Mouse (Mus musculus): ENCODE results near the gene 9430097D07Rik. TPM values are rescaled to one million over a fixed set of nuclear protein-coding genes. Genes with fewer than 3 reads are reported as not detected.

9430097D07Rik gene
- total and polyA plus RNA-seq, 3 experiments: not detected

DNA sequence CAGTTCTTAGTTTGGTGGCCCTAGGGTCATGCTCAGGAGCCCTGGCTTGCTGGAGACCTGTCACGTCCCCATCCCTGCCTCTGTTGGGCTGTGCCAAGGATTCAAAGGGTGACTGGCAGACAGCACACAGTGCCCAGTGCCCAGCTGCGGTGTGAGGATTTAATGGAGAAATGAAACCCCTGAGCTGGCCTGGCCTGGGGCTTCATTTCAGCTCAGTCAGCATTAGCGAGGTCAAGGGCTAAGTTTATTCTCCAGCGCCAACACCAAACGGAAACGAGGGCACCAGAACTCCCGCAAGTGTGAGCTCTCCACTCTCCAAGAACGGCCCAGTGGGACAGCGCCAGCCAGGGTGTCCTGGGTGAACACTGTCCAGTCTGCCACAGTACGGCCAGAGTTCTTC lies 14.7 kb upstream of the 9430097D07Rik start:
- dilution Hi-C loops (cut with MboI; ENCODE audit: extremely low pct_ligation_motif_present, extremely low pct_unique_long_range_greater_than_20kb, low sequenced_read_pairs) (no loop called here), in situ Hi-C loops (cut with MboI; ENCODE audit: low pct_ligation_motif_present, low pct_unique_long_range_greater_than_20kb, low sequenced_read_pairs) (no loop called here)
- H3K36me3 ChIP-seq (replicated peaks in 1 of 2; ENCODE audit: control insufficient read depth in 1 of 2, insufficient read depth in 1 of 2, low read length in 1 of 2): peaks cover 37 to 60% of the 10 kb centered on the region in 2 experiments
- H3K27ac ChIP-seq (ENCODE audit: insufficient read depth, low read depth): no peak overlapping the region
- no peak overlapping the region for H3K4me3 ChIP-seq (replicated peaks in 1 of 3; ENCODE audit: low read depth in 2 of 3, low read length in 2 of 3, poor library complexity in 1 of 3)
- no peak for DNase-seq (ENCODE audit: extremely low read depth)
- H3K4me1 ChIP-seq (ENCODE audit: control insufficient read depth in 1 of 2, insufficient read depth in 2 of 2): peaks cover 15 to 27% of the 10 kb centered on the region in 2 experiments
- H3K9me3 ChIP-seq (replicated peaks; ENCODE audit: low read length): no peaks in the 10 kb centered on the region
- H3K79me2 ChIP-seq (replicated peaks; ENCODE audit: control insufficient read depth, extremely low read depth, insufficient read depth, poor library complexity, severe bottlenecking): peaks cover 34% of the 10 kb centered on the region
- TF ChIP-seq CTCF (conservative IDR thresholded peaks at IDR 0.05 in 1 of 2, IDR thresholded peaks at IDR 0.05 in 1 of 2; ENCODE audit: low read depth in 2 of 2, low read length in 2 of 2) (no peak), EP300 (IDR thresholded peaks at IDR 0.05; ENCODE audit: low read length) (no peak), TCF12 (IDR thresholded peaks at IDR 0.05; ENCODE audit: low read depth, low read length) (no peak), ZC3H11A (IDR thresholded peaks at IDR 0.05; ENCODE audit: low read depth, low read length) (no peak), SMC3 (IDR thresholded peaks at IDR 0.05; ENCODE audit: low read depth, low read length) (no peak), RAD21 (IDR thresholded peaks at IDR 0.05; ENCODE audit: low read depth, low read length) (no peak)
- no peak overlapping the region for H3K9ac ChIP-seq (ENCODE audit: insufficient read depth, low read depth)
- H3K4me2 ChIP-seq (ENCODE audit: insufficient read depth, low read depth, poor library complexity, severe bottlenecking): no peak overlapping the region
- no peaks in the 10 kb centered on the region for H3K27me3 ChIP-seq (replicated peaks)

GRCm38 (mm10) chr2:32589213-32589795 lies 13.8 kb upstream of the 9430097D07Rik start:
- H3K4me3 ChIP-seq (replicated peaks in 1 of 3; ENCODE audit: low read depth in 2 of 3, low read length in 2 of 3, poor library complexity in 1 of 3): peak overlapping the region in 2 of 3 experiments; percentile 11 to 32
- peaks cover 27 to 51% of the 10 kb centered on the region in 2 experiments for H3K36me3 ChIP-seq (replicated peaks in 1 of 2; ENCODE audit: control insufficient read depth in 1 of 2, insufficient read depth in 1 of 2, low read length in 1 of 2)

DNA sequence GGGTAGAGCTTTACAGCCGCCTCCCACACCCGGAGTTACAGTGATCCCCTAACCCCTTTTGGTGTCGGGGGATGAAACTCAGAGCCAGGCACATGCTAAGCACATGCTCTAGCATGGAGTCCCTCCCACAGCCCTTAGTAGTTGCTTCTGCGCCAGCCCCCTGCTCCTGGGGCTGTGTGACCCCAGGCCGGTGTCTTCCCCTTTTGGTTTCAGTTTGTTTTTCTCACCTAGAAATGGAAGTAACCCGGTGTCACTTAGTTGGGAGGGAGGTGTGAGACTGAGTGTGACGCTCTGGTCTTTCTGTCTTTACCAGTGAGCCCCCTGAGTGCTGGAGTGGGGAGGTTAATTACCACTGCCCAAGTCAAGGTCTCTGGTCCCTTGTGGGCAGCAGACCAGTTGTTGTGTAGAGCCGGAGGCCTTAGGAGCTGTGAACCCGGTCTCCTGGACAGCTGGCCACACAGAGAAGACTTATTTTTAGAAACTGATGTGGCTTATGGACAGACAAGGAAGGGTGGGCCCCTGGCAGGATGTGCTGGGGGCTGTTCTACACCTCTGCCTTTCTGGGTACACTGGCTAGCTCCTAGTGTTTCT lies 12.3 kb upstream of the 9430097D07Rik start:
- in situ Hi-C loops (cut with MboI; ENCODE audit: low pct_ligation_motif_present, low pct_unique_long_range_greater_than_20kb, low sequenced_read_pairs): loop anchor here (5.0 kb wide), 1 partner anchor 94 kb away; no protein-coding TSS in a partner anchor
- peaks cover 34% of the 10 kb centered on the region for H3K79me2 ChIP-seq (replicated peaks; ENCODE audit: control insufficient read depth, extremely low read depth, insufficient read depth, poor library complexity, severe bottlenecking)
- TF ChIP-seq CHD1 (IDR thresholded peaks at IDR 0.05; ENCODE audit: low read depth, low read length) (no peak), MEF2A (IDR thresholded peaks at IDR 0.05; ENCODE audit: borderline replicate concordance, low read depth, low read length) (peak; percentile 74), ZMIZ1 (IDR thresholded peaks at IDR 0.05; ENCODE audit: low read depth, low read length) (no peak), SIN3A (IDR thresholded peaks at IDR 0.05; ENCODE audit: low read length) (peak; percentile 92), PAX5 (IDR thresholded peaks at IDR 0.05; ENCODE audit: low read length) (no peak), MYC (IDR thresholded peaks at IDR 0.05; ENCODE audit: low read depth, low read length) (peak; percentile 100), CHD2 (IDR thresholded peaks at IDR 0.05; ENCODE audit: low read length) (peak; percentile 52; the same call in 1 of the 2 replicates), RAD21 (IDR thresholded peaks at IDR 0.05; ENCODE audit: low read depth, low read length) (no peak), ZNF384 (IDR thresholded peaks at IDR 0.05; ENCODE audit: low read depth, low read length) (no peak), POLR2AphosphoS2 (IDR thresholded peaks at IDR 0.05; ENCODE audit: low read depth, low read length) (no peak), HCFC1 (IDR thresholded peaks at IDR 0.05; ENCODE audit: low read depth, low read length) (peak; percentile 52), E2F4 (IDR thresholded peaks at IDR 0.05; ENCODE audit: insufficient replicate concordance, low read depth, low read length) (no peak), IRF4 (IDR thresholded peaks at IDR 0.05; ENCODE audit: low read depth, low read length) (peak; percentile 79), ZC3H11A (IDR thresholded peaks at IDR 0.05; ENCODE audit: low read depth, low read length) (no peak), ZKSCAN1 (IDR thresholded peaks at IDR 0.05; ENCODE audit: borderline replicate concordance, low read depth, low read length) (peak; percentile 36), EP300 (IDR thresholded peaks at IDR 0.05; ENCODE audit: low read length) (no peak), RCOR1 (conservative IDR thresholded peaks at IDR 0.05; ENCODE audit: low read depth, low read length) (0 out of 2 replicates have a peak, but pooled peaks have one; percentile 38), MAZ (IDR thresholded peaks at IDR 0.05; ENCODE audit: low read depth, low read length) (peak; percentile 88; the same call in 1 of the 2 replicates), ELF1 (IDR thresholded peaks at IDR 0.05; ENCODE audit: low read depth, low read length) (peak; percentile 27; the same call in 1 of the 2 replicates), USF1 (IDR thresholded peaks at IDR 0.05; ENCODE audit: low read depth, low read length) (no peak)

More at GRCm38 (mm10) chr2:32589213-32589795, 13.8 kb upstream of the 9430097D07Rik start:
- in situ Hi-C loops (cut with MboI; ENCODE audit: low pct_ligation_motif_present, low pct_unique_long_range_greater_than_20kb, low sequenced_read_pairs): loop anchor here (5.0 kb wide), 1 partner anchor 93 kb away; no protein-coding TSS in a partner anchor
- peaks cover 15 to 27% of the 10 kb centered on the region in 2 experiments for H3K4me1 ChIP-seq (ENCODE audit: control insufficient read depth in 1 of 2, insufficient read depth in 2 of 2)
- no peak overlapping the region for H3K9ac ChIP-seq (ENCODE audit: insufficient read depth, low read depth)
- H3K27ac ChIP-seq (ENCODE audit: insufficient read depth, low read depth): 0 out of 2 replicates have a peak overlapping the region, but pooled peaks have one; percentile 5
- no peaks in the 10 kb centered on the region for H3K9me3 ChIP-seq (replicated peaks; ENCODE audit: low read length)
- DNase-seq (ENCODE audit: extremely low read depth): no peak
- TF ChIP-seq KAT2A (IDR thresholded peaks at IDR 0.05; ENCODE audit: insufficient replicate concordance, low read length): no peak
- dilution Hi-C loops (cut with MboI; ENCODE audit: extremely low pct_ligation_motif_present, extremely low pct_unique_long_range_greater_than_20kb, low sequenced_read_pairs): no loop called here
- no peaks in the 10 kb centered on the region for H3K27me3 ChIP-seq (replicated peaks)
- H3K4me2 ChIP-seq (ENCODE audit: insufficient read depth, low read depth, poor library complexity, severe bottlenecking): peak overlapping the region; percentile 86; the same call in 1 of the 2 replicates
- H3K79me2 ChIP-seq (replicated peaks; ENCODE audit: control insufficient read depth, extremely low read depth, insufficient read depth, poor library complexity, severe bottlenecking): peaks cover 34% of the 10 kb centered on the region

More for the DNA sequence above, 12.3 kb upstream of the 9430097D07Rik start:
- no peaks in the 10 kb centered on the region for H3K27me3 ChIP-seq (replicated peaks)
- peak overlapping the region; percentile 81 for H3K9ac ChIP-seq (ENCODE audit: insufficient read depth, low read depth)
- peak overlapping the region; percentile 67 for H3K27ac ChIP-seq (ENCODE audit: insufficient read depth, low read depth)
- H3K4me2 ChIP-seq (ENCODE audit: insufficient read depth, low read depth, poor library complexity, severe bottlenecking): peak overlapping the region; percentile 86
- dilution Hi-C loops (cut with MboI; ENCODE audit: extremely low pct_ligation_motif_present, extremely low pct_unique_long_range_greater_than_20kb, low sequenced_read_pairs): no loop called here
- H3K9me3 ChIP-seq (replicated peaks; ENCODE audit: low read length): no peaks in the 10 kb centered on the region
- H3K36me3 ChIP-seq (replicated peaks in 1 of 2; ENCODE audit: control insufficient read depth in 1 of 2, insufficient read depth in 1 of 2, low read length in 1 of 2): peaks cover 15 to 36% of the 10 kb centered on the region in 2 experiments
- peaks cover 20 to 35% of the 10 kb centered on the region in 2 experiments for H3K4me1 ChIP-seq (ENCODE audit: control insufficient read depth in 1 of 2, insufficient read depth in 2 of 2)
- DNase-seq (ENCODE audit: extremely low read depth): peak; percentile 85
- H3K4me3 ChIP-seq (replicated peaks in 1 of 3; ENCODE audit: low read depth in 2 of 3, low read length in 2 of 3, poor library complexity in 1 of 3): peak overlapping the region; percentile 72 to 97 (median 82)
